Mouse (Mus musculus) hindbrain, embryonic 14.5 days (tissue): ENCODE data around the gene Ddost. TPM values are rescaled to one million over a fixed set of nuclear protein-coding genes. Genes with fewer than 3 reads are reported as not detected.
A peak's percentile ranks its signal among the peaks of the same experiment; 100 is the strongest.

Experiments used
- ATAC-seq: fragments of 200-750 bp; cut with Nextera tagmentation; 2 replicates; pipeline ENCODE4 v1.8.0; 2017; ENCODE audit warnings: moderate number of reproducible peaks, mild to moderate bottlenecking, moderate TSS enrichment, moderate library complexity; ENCODE audit not compliant: low FRiP score
- DNase-seq: peaks from one replicate; pipeline ENCODE4 v3.0.0-alpha.2; 2015; ENCODE audit warnings: low spot score
- H3K27ac ChIP-seq: fragments of 300-500 bp; sonication (generic); 2 replicates; pipeline ENCODE4 v1.5.1; 2014; ENCODE audit warnings: mild to moderate bottlenecking, moderate library complexity
- H3K27me3 ChIP-seq: fragments of 300-500 bp; sonication (generic); 2 replicates; pipeline ENCODE4 v1.6.1; 2014; ENCODE audit warnings: mild to moderate bottlenecking, low read length, mixed read lengths; ENCODE audit not compliant: control insufficient read depth, insufficient read depth
- H3K36me3 ChIP-seq: fragments of 300-500 bp; sonication (generic); replicated peaks from 2 replicates; pipeline ENCODE4 v1.6.1; 2014; ENCODE audit not compliant: control insufficient read depth, insufficient read depth
- H3K4me1 ChIP-seq: fragments of 300-500 bp; sonication (generic); replicated peaks from 2 replicates; pipeline ENCODE4 v1.6.1; 2014; ENCODE audit warnings: antibody characterized with exemption, low read length, mixed read lengths; ENCODE audit not compliant: control insufficient read depth, insufficient read depth
- H3K4me2 ChIP-seq: fragments of 300-500 bp; sonication (generic); replicated peaks from 2 replicates; pipeline ENCODE4 v1.6.1; 2014; ENCODE audit warnings: mild to moderate bottlenecking, moderate library complexity
- H3K4me3 ChIP-seq: fragments of 300-500 bp; sonication (generic); replicated peaks from 2 replicates; pipeline ENCODE4 v1.5.1; 2014; ENCODE audit warnings: mild to moderate bottlenecking, low read length
- H3K9ac ChIP-seq: fragments of 300-500 bp; sonication (generic); 2 replicates; pipeline ENCODE4 v1.6.1; 2014
- H3K9me3 ChIP-seq: fragments of 300-500 bp; sonication (generic); 2 replicates; pipeline ENCODE4 v1.6.1; 2016; ENCODE audit warnings: low read length; ENCODE audit not compliant: control insufficient read depth
- WGBS: fragments of 180-500 bp; shearing (Covaris S2); extraction: QIAGEN DNeasy Blood & Tissue Kit; methylation state at CpG from one replicate; pipeline ENCODE4 v1.1.7; 2014; 5-methylcytosine and 5-hydroxymethylcytosine counted together
- polyA plus RNA-seq: library from polyadenylated mRNA; unstranded; fragments of >200 nt; fragmentation: Nextera tagmentation; extraction: Ambion mirVana; gene quantifications from 2 replicates; pipeline ENCODE4 v1.2.1, GENCODE M21; 2014

The Ddost gene
- polyA plus RNA-seq, 1 experiment from 2014 or later, result 197 TPM

DNA sequence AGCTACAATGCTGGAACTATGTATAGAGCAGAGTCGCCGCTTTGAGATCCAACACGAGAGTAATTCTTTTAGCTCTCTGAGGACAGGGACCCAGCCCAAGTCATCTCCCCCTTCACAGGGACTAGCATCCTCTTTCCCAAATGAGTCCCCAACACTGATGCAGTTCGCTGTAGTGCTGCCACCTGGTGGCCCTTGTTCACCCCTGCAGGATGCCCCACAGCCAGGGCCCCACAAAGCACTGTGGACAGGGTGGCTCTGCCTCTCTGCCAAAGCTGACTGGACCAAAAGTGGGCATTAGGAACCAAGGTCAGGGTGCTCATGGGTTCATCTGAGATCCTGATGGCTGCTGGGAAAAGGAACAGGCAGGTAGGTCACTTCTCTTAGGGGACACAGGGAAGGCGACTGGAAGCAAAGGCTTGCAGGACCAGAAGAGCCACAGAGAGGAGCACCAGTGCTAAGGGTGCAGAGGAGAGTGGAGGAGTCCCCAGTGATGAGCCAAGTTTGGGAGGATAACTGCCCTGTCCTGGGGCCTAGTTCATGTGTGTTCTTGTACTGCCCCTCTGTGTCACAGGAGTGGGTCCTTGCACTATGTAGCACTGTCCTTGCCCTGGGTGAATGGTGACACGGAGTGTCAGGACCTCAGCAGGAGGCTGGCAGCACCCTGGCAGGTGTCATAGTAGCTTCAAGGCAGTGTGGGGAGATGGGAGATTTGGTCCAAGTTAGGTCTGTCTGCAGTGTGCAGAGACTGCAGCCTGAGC, 14.2 kb downstream of the Ddost start:
- Histone ChIP-seq H3K4me3 (no peak overlapping the region), H3K4me2 (no peak overlapping the region), H3K9ac (no peak overlapping the region), H3K9me3 (no peaks in the 10 kb centered on the region), H3K27ac (no peak overlapping the region), H3K36me3 (peaks cover 44% of the 10 kb centered on the region), H3K4me1 (peaks cover 8% of the 10 kb centered on the region), H3K27me3 (no peaks in the 10 kb centered on the region)
- 49% methylated on average over 6 of the region's 6 CpGs for WGBS
- peak; percentile 56 for DNase-seq
- ATAC-seq, result 0 out of 2 replicates have a peak, but pooled peaks have one; percentile 49

DNA sequence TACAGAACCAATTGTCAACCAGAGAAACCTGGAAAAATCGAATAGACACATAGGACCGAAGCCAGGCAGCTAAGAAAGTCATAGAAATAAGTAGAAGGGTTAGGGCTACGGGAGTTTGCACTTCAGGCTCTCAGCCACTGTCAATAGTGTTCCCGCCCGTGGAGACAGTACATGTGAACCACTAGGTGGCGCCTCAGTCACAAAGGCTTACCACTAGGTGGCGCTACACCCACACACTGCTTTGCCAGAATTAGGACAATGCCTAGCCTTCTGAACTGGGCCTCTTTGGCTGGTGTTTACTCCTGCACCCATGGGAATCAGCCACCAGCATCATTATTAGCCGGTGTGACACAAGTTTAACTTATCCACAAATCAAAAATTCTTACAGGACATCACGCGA, 15.0 kb downstream of the Ddost start:
- Histone ChIP-seq H3K4me3 (no peak overlapping the region), H3K9me3 (no peaks in the 10 kb centered on the region), H3K4me1 (peaks cover 14% of the 10 kb centered on the region), H3K27ac (no peak overlapping the region), H3K9ac (no peak overlapping the region), H3K4me2 (no peak overlapping the region), H3K36me3 (peaks cover 36% of the 10 kb centered on the region), H3K27me3 (no peaks in the 10 kb centered on the region)
- WGBS, result 31% methylated on average over 10 of the region's 10 CpGs
- ATAC-seq, result no peak
- DNase-seq, result peak; percentile 87

DNA sequence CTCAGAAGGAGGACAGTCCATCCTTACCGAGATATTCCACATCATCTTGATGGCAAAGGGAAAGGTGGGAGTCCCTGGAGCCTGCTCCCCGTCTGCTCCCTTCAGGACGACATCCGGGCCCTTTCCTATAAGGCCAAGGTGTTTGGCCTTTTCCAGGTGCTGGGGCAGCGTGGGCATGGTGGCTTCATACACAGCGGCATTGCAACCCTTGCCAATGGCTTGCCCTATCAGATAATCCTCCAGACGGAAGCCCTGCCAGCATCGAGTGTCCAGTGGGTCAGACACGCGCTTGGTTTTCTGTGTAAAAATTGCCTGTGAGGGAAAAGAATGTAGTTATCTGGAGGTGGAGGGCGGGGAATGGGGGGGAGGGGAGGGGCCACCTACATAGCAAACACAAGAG, 16.2 kb downstream of the Ddost start:
- WGBS, result 88% methylated on average over 11 of the region's 11 CpGs
- no peak for ATAC-seq
- no peaks in the 10 kb centered on the region for H3K9me3 ChIP-seq
- no peaks in the 10 kb centered on the region for H3K27me3 ChIP-seq
- no peak for DNase-seq
- no peak overlapping the region for H3K4me2 ChIP-seq
- no peak overlapping the region for H3K9ac ChIP-seq
- no peak overlapping the region for H3K4me3 ChIP-seq
- H3K27ac ChIP-seq, result no peak overlapping the region
- peaks cover 24% of the 10 kb centered on the region for H3K36me3 ChIP-seq
- H3K4me1 ChIP-seq, result peaks cover 18% of the 10 kb centered on the region

DNA sequence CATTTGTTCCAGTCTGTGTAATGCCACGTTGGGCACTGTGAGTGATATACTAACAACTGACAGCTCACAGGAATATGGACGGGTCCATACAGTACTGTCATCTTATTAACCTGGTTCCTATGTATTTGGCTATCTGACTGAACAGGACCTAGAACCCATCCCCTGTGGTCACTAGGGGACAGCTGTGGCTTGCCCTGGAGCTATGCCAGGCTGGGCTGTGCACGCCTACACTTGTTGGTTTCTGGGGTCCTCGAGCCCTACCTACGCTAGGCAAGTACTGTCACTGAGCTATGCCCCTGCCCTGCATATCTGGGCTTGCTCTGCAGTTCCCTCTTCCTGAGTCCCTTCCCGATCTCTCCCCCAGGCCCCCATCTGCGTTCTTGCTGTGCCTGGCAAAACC, 17.0 kb downstream of the Ddost start:
- Histone ChIP-seq H3K27ac (no peak overlapping the region), H3K4me2 (no peak overlapping the region), H3K27me3 (no peaks in the 10 kb centered on the region), H3K4me3 (no peak overlapping the region), H3K9ac (no peak overlapping the region), H3K4me1 (peaks cover 18% of the 10 kb centered on the region), H3K9me3 (no peaks in the 10 kb centered on the region), H3K36me3 (peaks cover 19% of the 10 kb centered on the region)
- DNase-seq (no peak), ATAC-seq (no peak)
- 81% methylated on average over 7 of the region's 7 CpGs for WGBS

DNA sequence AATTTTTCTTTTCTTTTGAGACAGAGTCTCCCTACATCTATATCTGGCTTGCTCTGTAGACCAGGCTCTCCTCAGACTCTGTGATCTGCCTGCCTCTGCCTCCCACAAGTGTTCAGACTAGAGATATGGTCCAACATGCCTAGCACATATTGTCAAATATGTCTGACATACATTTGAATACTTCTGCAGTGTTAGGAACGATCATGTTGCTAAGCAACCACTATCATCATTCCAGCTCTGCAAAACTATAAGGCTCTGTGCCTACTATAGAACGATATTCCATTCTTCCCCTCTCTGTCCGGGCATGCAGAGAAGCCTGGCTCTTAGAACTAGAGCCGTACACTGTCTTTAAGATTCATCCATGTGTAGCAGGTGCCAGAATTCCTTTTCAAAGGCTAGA, 18.2 kb downstream of the Ddost start:
- WGBS, result 17% methylated on average over 4 of the region's 4 CpGs
- ATAC-seq (no peak), DNase-seq (no peak)
- Histone ChIP-seq H3K4me1 (peaks cover 18% of the 10 kb centered on the region), H3K36me3 (peaks cover 9% of the 10 kb centered on the region), H3K9me3 (no peaks in the 10 kb centered on the region), H3K4me2 (no peak overlapping the region), H3K27ac (no peak overlapping the region), H3K27me3 (no peaks in the 10 kb centered on the region), H3K4me3 (no peak overlapping the region), H3K9ac (no peak overlapping the region)

DNA sequence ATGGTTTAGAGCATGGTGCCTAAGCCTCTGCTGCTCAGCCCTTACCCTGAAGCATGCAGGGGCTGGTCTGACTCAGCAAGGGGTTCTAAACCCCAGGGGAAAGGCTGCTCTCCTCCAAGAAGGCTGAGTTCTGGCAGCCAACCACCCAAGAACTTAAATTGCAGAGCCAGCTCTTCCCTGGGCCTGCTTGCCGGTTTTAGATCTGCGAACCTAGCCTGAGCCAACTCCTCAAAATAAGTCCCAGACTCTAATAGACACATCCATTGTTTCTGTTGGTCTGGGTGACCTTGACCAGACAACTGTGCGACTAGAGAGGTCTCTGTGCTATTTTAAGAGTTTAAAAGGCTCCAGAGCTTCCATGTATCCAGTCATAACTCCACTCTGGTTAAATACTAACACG, 19.2 kb downstream of the Ddost start:
- Histone ChIP-seq H3K27me3 (no peaks in the 10 kb centered on the region), H3K9ac (no peak overlapping the region), H3K4me1 (peaks cover 18% of the 10 kb centered on the region), H3K9me3 (no peaks in the 10 kb centered on the region), H3K4me3 (no peak overlapping the region), H3K4me2 (no peak overlapping the region), H3K27ac (peak overlapping the region; percentile 16; the same call in 1 of the 2 replicates), H3K36me3 (peaks cover 7% of the 10 kb centered on the region)
- DNase-seq, result no peak
- 68% methylated on average over 4 of the region's 4 CpGs for WGBS
- no peak for ATAC-seq

DNA sequence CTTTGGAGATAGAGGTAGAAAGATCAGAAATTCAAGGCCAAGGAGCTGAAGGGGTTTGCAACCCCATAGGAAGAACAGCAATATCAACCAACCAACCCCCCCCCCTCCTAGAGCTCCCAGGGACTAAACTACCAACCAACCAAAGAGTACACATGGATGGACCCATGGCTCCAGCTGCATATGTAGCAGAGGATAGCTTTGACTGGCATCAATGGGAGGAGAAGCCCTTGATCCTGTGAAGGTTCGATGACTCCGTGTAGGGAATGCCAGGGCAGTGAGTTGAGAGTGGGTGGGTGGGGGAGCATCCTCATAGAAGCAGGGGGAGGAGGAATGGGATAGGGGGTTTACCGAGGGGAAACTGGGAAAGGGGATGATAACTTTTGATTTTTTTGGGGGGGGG, 19.9 kb downstream of the Ddost start:
- peaks cover 18% of the 10 kb centered on the region for H3K4me1 ChIP-seq
- 94% methylated on average over 3 of the region's 3 CpGs for WGBS
- no peak overlapping the region for H3K4me2 ChIP-seq
- no peaks in the 10 kb centered on the region for H3K27me3 ChIP-seq
- H3K27ac ChIP-seq, result no peak overlapping the region
- H3K9me3 ChIP-seq, result no peaks in the 10 kb centered on the region
- H3K36me3 ChIP-seq, result peaks cover 4% of the 10 kb centered on the region; the same call in 1 of the 2 replicates
- ATAC-seq, result no peak
- no peak overlapping the region for H3K4me3 ChIP-seq
- H3K9ac ChIP-seq, result no peak overlapping the region
- DNase-seq, result no peak

DNA sequence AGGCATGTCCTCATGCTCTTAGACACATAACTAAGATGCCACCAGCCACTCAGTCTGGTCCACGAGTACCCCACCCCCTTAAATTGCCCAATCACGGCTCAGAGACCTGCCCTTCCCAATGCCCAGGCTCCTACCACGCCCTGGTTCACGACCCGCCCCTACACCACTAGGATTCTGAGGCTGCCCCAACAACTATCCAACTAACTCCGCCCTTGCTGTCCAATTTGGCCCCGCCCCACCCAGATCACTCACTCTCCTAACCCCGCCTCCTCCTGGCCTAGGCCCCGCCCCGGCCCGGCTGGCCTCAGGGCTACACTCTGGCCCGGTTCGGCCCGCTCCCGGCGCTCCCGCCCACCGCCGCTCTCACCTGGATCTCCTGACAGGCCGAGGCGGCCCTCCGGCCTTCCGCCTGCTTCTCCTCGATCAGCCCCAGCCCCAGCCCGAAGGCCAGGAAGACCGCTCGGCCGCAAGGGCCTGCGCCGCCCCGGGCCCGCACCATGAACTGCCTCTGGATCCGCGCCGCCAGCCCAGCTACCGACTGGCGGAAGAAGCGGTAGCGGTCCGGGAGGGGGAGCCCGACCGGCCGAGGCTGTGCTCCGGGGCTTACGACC, 21.0 kb downstream of the Ddost start:
- WGBS, result under 1% methylated on average over 40 of the region's 45 CpGs
- Histone ChIP-seq H3K27me3 (no peaks in the 10 kb centered on the region), H3K27ac (peak overlapping the region; percentile 91), H3K4me1 (peaks cover 18% of the 10 kb centered on the region), H3K4me3 (peak overlapping the region; percentile 81), H3K36me3 (no peaks in the 10 kb centered on the region; the same call in 1 of the 2 replicates), H3K4me2 (peak overlapping the region; percentile 53), H3K9ac (peak overlapping the region; percentile 85), H3K9me3 (no peaks in the 10 kb centered on the region)
- ATAC-seq, result peak; percentile 89
- DNase-seq, result peak; percentile 82

DNA sequence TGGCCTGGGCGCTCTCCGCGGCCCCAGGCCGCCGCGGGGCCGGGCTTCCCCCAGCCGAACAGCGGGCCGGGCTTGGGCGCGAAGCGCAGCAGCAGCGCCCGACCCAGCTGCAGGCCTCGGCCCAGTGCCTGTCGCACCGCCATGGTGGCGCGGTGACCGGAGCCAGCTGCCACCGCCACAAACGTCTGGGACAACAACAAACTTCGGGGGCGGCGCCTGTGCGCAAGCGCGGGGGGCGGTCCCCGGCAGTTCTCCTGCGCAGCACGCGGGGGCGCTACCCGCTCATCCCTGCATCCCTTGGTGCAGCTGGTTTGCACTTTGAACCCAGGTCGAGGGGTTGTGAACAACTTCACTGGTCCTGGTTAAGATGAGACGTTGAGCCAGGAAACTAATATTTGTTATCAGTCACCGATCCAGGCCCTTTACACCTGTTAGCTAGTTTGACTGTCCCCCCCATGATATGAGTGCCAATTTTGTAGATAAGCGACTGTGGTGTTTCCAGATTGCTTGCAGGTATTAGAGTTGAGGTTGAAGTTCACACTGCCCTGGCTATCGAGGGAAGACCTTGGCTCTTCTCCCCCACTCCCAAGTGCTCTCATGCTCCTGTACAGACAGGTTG, 21.7 kb downstream of the Ddost start, which contains the start of gene Pink1:
TSS of gene Pink1 (minus strand) at position 231 of the 619 bp plus-strand sequence.
- peak; percentile 88 for DNase-seq
- Histone ChIP-seq H3K9ac (peak within 1 kb of the TSS; percentile 85), H3K27ac (peak within 1 kb of the TSS; percentile 91), H3K9me3 (no peaks in the 10 kb centered on the region), H3K4me1 (peaks cover 18% of the 10 kb centered on the region), H3K27me3 (no peaks in the 10 kb centered on the region), H3K36me3 (no peaks in the 10 kb centered on the region), H3K4me2 (peak within 1 kb of the TSS; percentile 53), H3K4me3 (peak within 1 kb of the TSS; percentile 81)
- peak; percentile 67 for ATAC-seq
- WGBS, result 4% methylated on average over 41 of the region's 41 CpGs
